Mouse (Mus musculus) embryonic stem cell, embryonic (primary cell): ENCODE data around the gene Hebp1.

Experiments
- CTCF ChIA-PET, 4 experiments: fragments of 300-600 bp in 2 of 4; fragments of 350-600 bp in 2 of 4; sonication (Branson Sonifier 250); formaldehyde crosslinking; loops; one replicate each; lab custom pipeline; 2022; ENCODE audit warnings: inconsistent platforms in 2 of 4; lab: Charles Lee
- POLR2A ChIA-PET, 4 experiments: fragments of 300-600 bp in 2 of 4; fragments of 350-600 bp in 2 of 4; sonication (Branson Sonifier 250); formaldehyde crosslinking; loops; one replicate each; lab custom pipeline; 2022; ENCODE audit warnings: antibody characterized with exemption in 4 of 4, inconsistent platforms in 1 of 4; lab: Charles Lee

Hebp1 gene

GRCm38 (mm10) chr6:135118183-135118582, 79.6 kb downstream of the Hebp1 start, which contains the start of gene Gprc5d:
Gene Gprc5d, minus strand, starts transcription at chr6:135118283.
- ChIA-PET POLR2A (interaction anchor here in 2 of 4 experiments (0.6 to 0.8 kb wide), 4 partner anchors 15 to 1238 kb away, joined by 3 to 4 read pairs (median 3); no protein-coding TSS in a partner anchor), CTCF (no interaction called here)

GRCm38 (mm10) chr6:135116479-135116878, 81.3 kb downstream of the Hebp1 start:
- CTCF ChIA-PET = interaction anchor here in 1 of 4 experiments (0.6 kb wide), 1 partner anchor 133 kb away, joined by 4 read pairs; no protein-coding TSS in a partner anchor
- POLR2A ChIA-PET = no interaction called here

GRCm38 (mm10) chr6:135113114-135113436, 84.7 kb downstream of the Hebp1 start:
- ChIA-PET CTCF (no interaction called here), POLR2A (interaction anchor here in 1 of 4 experiments (1.4 kb wide), 1 partner anchor 12 kb away, joined by 3 read pairs; no protein-coding TSS in a partner anchor)

- ChIA-PET CTCF (no interaction called here), POLR2A (interaction anchor here in 1 of 4 experiments (1.4 kb wide), 1 partner anchor 13 kb away, joined by 3 read pairs; no protein-coding TSS in a partner anchor)
Measured at GRCm38 (mm10) chr6:135112411-135113113, 85.3 kb downstream of the Hebp1 start.

GRCm38 (mm10) chr6:135107014-135107413, 90.8 kb downstream of the Hebp1 start:
- POLR2A ChIA-PET = no interaction called here

GRCm38 (mm10) chr6:135102736-135103303, 95.0 kb downstream of the Hebp1 start:
- CTCF ChIA-PET = interaction anchor here in 2 of 4 experiments (0.5 to 0.6 kb wide), 2 partner anchors 44 to 146 kb away, joined by 3 to 5 read pairs; no protein-coding TSS in a partner anchor
- POLR2A ChIA-PET = no interaction called here

More at GRCm38 (mm10) chr6:135107014-135107413, 90.8 kb downstream of the Hebp1 start:
- CTCF ChIA-PET = no interaction called here

- ChIA-PET CTCF (interaction anchor here in 2 of 4 experiments (0.6 to 1.9 kb wide), 3 partner anchors 49 to 74 kb away, joined by 3 to 6 read pairs (median 5); no protein-coding TSS in a partner anchor), POLR2A (interaction anchor here in 1 of 4 experiments (0.7 kb wide), 1 partner anchor 88 kb away, joined by 3 read pairs; no protein-coding TSS in a partner anchor)
Measured at GRCm38 (mm10) chr6:135100787-135101472, 96.9 kb downstream of the Hebp1 start.

- CTCF ChIA-PET = no interaction called here
- POLR2A ChIA-PET = no interaction called here
Measured at GRCm38 (mm10) chr6:135092798-135093470, 104.9 kb downstream of the Hebp1 start.

GRCm38 (mm10) chr6:135090661-135091060, 107.2 kb downstream of the Hebp1 start:
- POLR2A ChIA-PET = no interaction called here
- CTCF ChIA-PET = interaction anchor here in 1 of 4 experiments (0.6 kb wide), 1 partner anchor 24 kb away, joined by 8 read pairs; no protein-coding TSS in a partner anchor

- ChIA-PET CTCF (interaction anchor here in 3 of 4 experiments (0.7 to 2.3 kb wide), 4 partner anchors 10 to 147 kb away, joined by 3 to 11 read pairs (median 4); no protein-coding TSS in a partner anchor), POLR2A (no interaction called here)
Measured at GRCm38 (mm10) chr6:135089786-135090185, 108.0 kb downstream of the Hebp1 start.

- POLR2A ChIA-PET = interaction anchor here in 2 of 4 experiments (1.0 to 2.7 kb wide), 8 partner anchors 9 to 107 kb away, joined by 3 to 7 read pairs (median 4); partner anchors contain the start of gene Apold1 (in 1 of the 2)
- CTCF ChIA-PET = interaction anchor here (0.5 to 3.1 kb wide), 16 partner anchors 54 to 312 kb away, joined by 3 to 11 read pairs (median 4); no protein-coding TSS in a partner anchor
Measured at GRCm38 (mm10) chr6:135087721-135088451, 109.9 kb downstream of the Hebp1 start.
